Mouse (Mus musculus): ENCODE measurements at regions not wholly inside any gene's neighbourhood (a gene's known extent, or its start where the extent isn't known, plus 50 kb on each side); places are given as distances from the start of the nearest gene placed in this dataset.
A peak's percentile ranks its signal among the peaks of the same experiment; 100 is the strongest.

- no peak for DNase-seq
Observed at GRCm38 (mm10) chr3:40092765-40093368, 438.2 kb upstream of the Intu start.

- no peak for DNase-seq
Observed at GRCm38 (mm10) chr3:40094040-40094439, 437.0 kb upstream of the Intu start.

GRCm38 (mm10) chr3:40094701-40095100 lies 436.4 kb upstream of the Intu start:
- no peak for DNase-seq

GRCm38 (mm10) chr3:40102698-40103097 lies 428.4 kb upstream of the Intu start:
- no peak for DNase-seq

- no peak for DNase-seq
Observed at GRCm38 (mm10) chr3:40114811-40115210, 416.3 kb upstream of the Intu start.

GRCm38 (mm10) chr3:40118551-40118950 lies 412.5 kb upstream of the Intu start:
- no peak for DNase-seq

GRCm38 (mm10) chr3:40119462-40119861 lies 411.6 kb upstream of the Intu start:
- DNase-seq: no peak

GRCm38 (mm10) chr3:40120298-40120875 lies 410.7 kb upstream of the Intu start:
- peak; percentile 54 to 59 for DNase-seq

- no peak for DNase-seq
Observed at GRCm38 (mm10) chr3:40123558-40124236, 407.4 kb upstream of the Intu start.

GRCm38 (mm10) chr3:40126903-40127302 lies 404.2 kb upstream of the Intu start:
- no peak for DNase-seq

GRCm38 (mm10) chr3:40130858-40131584 lies 400.1 kb upstream of the Intu start:
- DNase-seq: peak in 1 of 2 experiments; percentile 22

- DNase-seq: no peak
Observed at GRCm38 (mm10) chr3:40138671-40139070, 392.4 kb upstream of the Intu start.

GRCm38 (mm10) chr3:40142229-40142628 lies 388.9 kb upstream of the Intu start:
- DNase-seq: no peak

- DNase-seq: no peak
Observed at GRCm38 (mm10) chr3:40158631-40159030, 372.5 kb upstream of the Intu start.

GRCm38 (mm10) chr3:40159591-40160145 lies 371.4 kb upstream of the Intu start:
- DNase-seq: no peak

GRCm38 (mm10) chr3:40164181-40164580 lies 366.9 kb upstream of the Intu start:
- no peak for DNase-seq

- no peak for DNase-seq
Observed at GRCm38 (mm10) chr3:40167970-40168626, 363.0 kb upstream of the Intu start.

GRCm38 (mm10) chr3:40169590-40169989 lies 361.5 kb upstream of the Intu start:
- no peak for DNase-seq

GRCm38 (mm10) chr3:40179726-40180317 lies 351.3 kb upstream of the Intu start:
- DNase-seq: no peak

GRCm38 (mm10) chr3:40185597-40186320 lies 345.3 kb upstream of the Intu start:
- no peak for DNase-seq

- DNase-seq: no peak
Observed at GRCm38 (mm10) chr3:40189529-40189928, 341.6 kb upstream of the Intu start.

GRCm38 (mm10) chr3:40190024-40190423 lies 341.1 kb upstream of the Intu start:
- DNase-seq: no peak

All from lung, postnatal 4 days (tissue).